Comparison of ENCODE assay signal across 8 mouse cellular contexts in genomic region chr2:157135014-157135413, GRCm38 (mm10). TPM values are rescaled to one million over a fixed set of nuclear protein-coding genes. Genes with fewer than 3 reads are reported as not detected.
DNase-seq lines count a peak whose midpoint lies in the region; ATAC-seq and TF ChIP-seq lines count a peak whose summit lies in the region.

Gene Samhd1 (minus strand): TSS chr2:157135265.

- 0 out of 2 replicates have a peak, but pooled peaks have one; percentile 20 for TF ChIP-seq EP300 in ES-Bruce4 (IDR thresholded peaks at IDR 0.05; ENCODE audit: insufficient read depth, low read depth, low read length)

- intact Hi-C loops in heart, postnatal 14 days (cut with DNase I) = no loop called here

- H3K27me3 ChIP-seq in ES-Bruce4 (ENCODE audit: control insufficient read depth, insufficient read depth, low read length, poor library complexity, severe bottlenecking) = no peaks in the 10 kb centered on the region
- no peaks in the 10 kb centered on the region for H3K27me3 ChIP-seq in forebrain, embryonic 14.5 days (replicated peaks; ENCODE audit: control insufficient read depth, insufficient read depth, low read length)
- H3K27me3 ChIP-seq in neural tube, embryonic 15.5 days (replicated peaks) = no peaks in the 10 kb centered on the region

- under 1% methylated on average over 32 of the region's 32 CpGs for WGBS in forebrain, embryonic 14.5 days
- WGBS in neural tube, embryonic 15.5 days = under 1% methylated on average over 32 of the region's 32 CpGs

- peak within 1 kb of the TSS; percentile 94 for H3K4me2 ChIP-seq in forebrain, embryonic 14.5 days (ENCODE audit: low read length)
- peak within 1 kb of the TSS; percentile 95 for H3K4me2 ChIP-seq in neural tube, embryonic 15.5 days

- no peaks in the 10 kb centered on the region for H3K9me3 ChIP-seq in ES-Bruce4 (replicated peaks; ENCODE audit: control insufficient read depth, insufficient read depth, low read length, poor library complexity, severe bottlenecking)
- no peaks in the 10 kb centered on the region; the same call in 1 of the 2 replicates for H3K9me3 ChIP-seq in forebrain, embryonic 14.5 days (replicated peaks; ENCODE audit: control insufficient read depth, low read length)
- 0 out of 2 replicates have a peak, but pooled peaks cover 4% of the 10 kb centered on the region for H3K9me3 ChIP-seq in neural tube, embryonic 15.5 days (replicated peaks)

- DNase-seq in forebrain, embryonic 14.5 days (ENCODE audit: low spot score) = peak; percentile 92
- peak; percentile 97 to 99 for DNase-seq in heart, postnatal 14 days
- peak; percentile 91 for DNase-seq in layer of hippocampus, adult 11-12 months (ENCODE audit: low spot score)
- DNase-seq in lung, adult 18-20 months = peak; percentile 97 to 98
- DNase-seq in testis, postnatal 14 days (ENCODE audit: low spot score) = peak; percentile 94

- H3K36me3 ChIP-seq in ES-Bruce4 (ENCODE audit: control insufficient read depth, insufficient read depth, low read length, poor library complexity, severe bottlenecking) = no peaks in the 10 kb centered on the region
- H3K36me3 ChIP-seq in forebrain, embryonic 14.5 days (ENCODE audit: control insufficient read depth, insufficient read depth, low read length) = no peaks in the 10 kb centered on the region
- no peaks in the 10 kb centered on the region for H3K36me3 ChIP-seq in neural tube, embryonic 15.5 days

- ATAC-seq in cerebellum, adult (ENCODE audit: insufficient number of reproducible peaks, low FRiP score, low TSS enrichment) = peak; percentile 97
- ATAC-seq in forebrain, embryonic 14.5 days = peak; percentile 94
- ATAC-seq in neural tube, embryonic 15.5 days (ENCODE audit: low FRiP score) = peak; percentile 92

- TF ChIP-seq CTCF in ES-Bruce4 (IDR thresholded peaks at IDR 0.05; ENCODE audit: low read depth, low read length) = no peak

- H3K4me1 ChIP-seq in ES-Bruce4 (ENCODE audit: control insufficient read depth, insufficient read depth, low read length) = no peaks in the 10 kb centered on the region
- H3K4me1 ChIP-seq in forebrain, embryonic 14.5 days (ENCODE audit: control insufficient read depth, insufficient read depth, low read length) = no peaks in the 10 kb centered on the region
- H3K4me1 ChIP-seq in neural tube, embryonic 15.5 days = peaks cover 13% of the 10 kb centered on the region

- peak within 1 kb of the TSS; percentile 48 for H3K9ac ChIP-seq in ES-Bruce4 (ENCODE audit: low read depth, poor library complexity, severe bottlenecking)
- H3K9ac ChIP-seq in forebrain, embryonic 14.5 days (ENCODE audit: low read length) = peak within 1 kb of the TSS; percentile 76
- H3K9ac ChIP-seq in neural tube, embryonic 15.5 days (replicated peaks) = peak within 1 kb of the TSS; percentile 65

- peak; percentile 61 for TF ChIP-seq POLR2A in ES-Bruce4 (IDR thresholded peaks at IDR 0.05; ENCODE audit: insufficient read depth, low read length)

- peak within 1 kb of the TSS; percentile 52; the same call in 1 of the 2 replicates for H3K27ac ChIP-seq in ES-Bruce4 (ENCODE audit: insufficient read depth, low read length)
- H3K27ac ChIP-seq in forebrain, embryonic 14.5 days (ENCODE audit: low read depth, low read length) = no peak within 1 kb of the TSS
- H3K27ac ChIP-seq in neural tube, embryonic 15.5 days (replicated peaks) = peak within 1 kb of the TSS; percentile 73

- peak within 1 kb of the TSS; percentile 68 for H3K4me3 ChIP-seq in ES-Bruce4 (ENCODE audit: low read depth, low read length)
- peak within 1 kb of the TSS; percentile 66 for H3K4me3 ChIP-seq in forebrain, embryonic 14.5 days (ENCODE audit: low read depth, low read length)
- peak within 1 kb of the TSS; percentile 68 for H3K4me3 ChIP-seq in neural tube, embryonic 15.5 days (replicated peaks)

RNA-seq across cellular contexts. Expression of gene Samhd1, which starts in this region (rescaled TPM):
- 77.6 and 82.5 TPM in 2 replicates for polyA plus RNA-seq in ES-Bruce4 (2011; ENCODE audit: insufficient read depth, insufficient read length, low read depth, missing spikeins)
- 13.6 and 15.6 TPM in 2 replicates for polyA plus RNA-seq in forebrain, embryonic 14.5 days (2014; fragmentation: Nextera tagmentation; extraction: Ambion mirVana)
- total RNA-seq in heart, postnatal 14 days (2021) = 10 to 100 TPM; 21.9 to 22.4 TPM
- 11.9 and 14.6 TPM in 2 replicates for polyA plus RNA-seq in neural tube, embryonic 15.5 days (2015; fragmentation: Nextera tagmentation; extraction: Ambion mirVana)
